Mouse (Mus musculus): ENCODE measurements at regions not wholly inside any gene's neighbourhood (a gene's known extent, or its start where the extent isn't known, plus 50 kb on each side); places are given as distances from the start of the nearest gene placed in this dataset.
"Not testable (repeated sequence)": the region's sequence is repeated elsewhere in the genome, so short reads cannot be mapped to it uniquely, and the experiment has no call there.

DNA sequence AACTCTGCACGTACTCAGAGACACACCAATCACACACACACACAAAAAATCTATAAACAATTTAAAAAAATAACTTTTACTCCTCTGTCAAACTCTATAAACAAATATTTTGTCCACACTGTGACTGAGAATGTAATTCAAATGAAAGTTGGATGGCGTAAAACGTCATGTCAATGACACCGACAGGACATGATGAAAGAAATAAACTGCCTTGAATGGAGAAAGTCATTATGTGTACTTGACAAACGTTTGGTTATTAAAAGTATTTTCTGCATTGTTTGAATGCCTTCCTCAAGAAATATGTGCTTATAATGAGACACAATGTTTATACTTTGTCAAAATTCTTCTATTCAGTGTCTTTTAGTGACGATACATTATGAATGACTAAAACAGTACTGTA, 1171.6 kb upstream of the Pcdh20 start:
- TF ChIP-seq POLR2A (IDR thresholded peaks at IDR 0.05; ENCODE audit: borderline replicate concordance, extremely low read depth, insufficient read depth, insufficient read length, poor library complexity, severe bottlenecking) (no peak), CTCF (IDR thresholded peaks at IDR 0.05; ENCODE audit: borderline replicate concordance, extremely low read depth, insufficient read depth, insufficient read length) (no peak)
- DNase-seq (ENCODE audit: low read depth): no peak

- no peak for TF ChIP-seq POLR2A (IDR thresholded peaks at IDR 0.05; ENCODE audit: borderline replicate concordance, extremely low read depth, insufficient read depth, insufficient read length, poor library complexity, severe bottlenecking)
- TF ChIP-seq CTCF (IDR thresholded peaks at IDR 0.05; ENCODE audit: borderline replicate concordance, extremely low read depth, insufficient read depth, insufficient read length): no peak
- DNase-seq (ENCODE audit: low read depth): peak; percentile 53
Measured at GRCm38 (mm10) chr14:89639322-89639721, 1168.1 kb upstream of the Pcdh20 start.

GRCm38 (mm10) chr14:89636689-89637088, 1165.5 kb upstream of the Pcdh20 start:
- peak; percentile 60 for DNase-seq (ENCODE audit: low read depth)
- no peak for TF ChIP-seq POLR2A (IDR thresholded peaks at IDR 0.05; ENCODE audit: borderline replicate concordance, extremely low read depth, insufficient read depth, insufficient read length, poor library complexity, severe bottlenecking)
- no peak for TF ChIP-seq CTCF (IDR thresholded peaks at IDR 0.05; ENCODE audit: borderline replicate concordance, extremely low read depth, insufficient read depth, insufficient read length)

- TF ChIP-seq CTCF (IDR thresholded peaks at IDR 0.05; ENCODE audit: borderline replicate concordance, extremely low read depth, insufficient read depth, insufficient read length) (no peak), POLR2A (IDR thresholded peaks at IDR 0.05; ENCODE audit: borderline replicate concordance, extremely low read depth, insufficient read depth, insufficient read length, poor library complexity, severe bottlenecking) (no peak)
- DNase-seq (ENCODE audit: low read depth): peak; percentile 36
Measured at GRCm38 (mm10) chr14:89634559-89635124, 1163.4 kb upstream of the Pcdh20 start.

DNA sequence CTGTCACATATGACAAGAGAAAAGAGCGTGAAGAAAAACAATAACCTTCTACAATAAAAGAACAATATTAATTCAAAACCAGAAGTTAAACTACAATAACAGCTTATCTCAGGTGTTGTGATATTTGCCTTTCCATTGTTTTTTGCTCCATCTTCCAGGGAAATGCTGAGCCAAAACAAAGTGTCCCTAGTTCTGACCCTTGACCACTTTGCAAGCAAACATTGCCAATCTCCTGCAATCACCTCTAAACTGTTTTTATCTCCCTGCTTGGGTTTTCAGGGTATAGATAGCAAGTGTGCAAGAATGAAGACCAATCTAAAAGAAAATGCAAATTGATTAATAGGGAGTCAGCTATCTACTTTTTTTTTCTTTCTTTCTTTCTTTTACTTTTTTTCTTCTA, 1162.5 kb upstream of the Pcdh20 start:
- no peak for DNase-seq (ENCODE audit: low read depth)
- no peak for TF ChIP-seq CTCF (IDR thresholded peaks at IDR 0.05; ENCODE audit: borderline replicate concordance, extremely low read depth, insufficient read depth, insufficient read length)
- no peak for TF ChIP-seq POLR2A (IDR thresholded peaks at IDR 0.05; ENCODE audit: borderline replicate concordance, extremely low read depth, insufficient read depth, insufficient read length, poor library complexity, severe bottlenecking)

GRCm38 (mm10) chr14:89610670-89611069, 1139.5 kb upstream of the Pcdh20 start:
- no peak for DNase-seq (ENCODE audit: low read depth)

DNA sequence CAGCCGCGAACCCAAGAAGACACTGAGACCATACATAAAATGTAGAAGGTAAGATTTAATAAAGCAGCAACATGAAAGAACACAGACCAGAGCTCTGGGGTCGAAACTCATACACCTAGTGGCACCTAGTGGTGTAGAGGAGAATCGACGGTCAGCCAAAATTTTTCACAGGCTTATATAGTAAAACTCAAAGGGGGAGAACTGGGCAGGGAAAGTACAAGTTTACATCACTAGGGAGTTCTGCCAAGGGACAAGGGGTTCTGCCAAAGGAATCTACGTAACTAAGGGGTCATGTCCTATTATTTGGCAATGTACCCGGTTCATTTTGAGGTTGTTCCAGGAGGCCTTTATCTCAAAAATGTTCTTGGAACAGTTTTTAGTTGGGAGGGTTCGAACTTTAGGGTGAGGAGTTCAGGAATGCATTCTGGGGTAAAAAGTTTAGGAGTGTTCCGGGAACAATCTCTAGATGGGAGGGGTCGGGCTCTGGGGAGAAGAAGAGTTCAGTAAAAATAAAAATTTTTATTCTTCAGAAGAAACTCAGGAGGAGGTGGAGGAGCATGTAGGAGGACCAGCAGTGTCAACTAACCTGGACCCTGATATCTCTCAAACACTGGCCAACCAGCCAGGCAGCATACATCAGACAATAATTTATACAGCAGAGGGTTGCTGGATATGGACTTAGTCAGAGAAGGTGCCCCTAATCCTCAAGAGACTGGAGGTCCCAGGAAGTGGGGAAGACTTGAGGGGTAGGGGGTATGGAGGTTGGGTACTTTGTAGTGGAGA, 1138.7 kb upstream of the Pcdh20 start:
- not testable (repeated sequence) for DNase-seq (ENCODE audit: low read depth)

More at GRCm38 (mm10) chr14:89610670-89611069, 1139.5 kb upstream of the Pcdh20 start:
- no peak for TF ChIP-seq POLR2A (IDR thresholded peaks at IDR 0.05; ENCODE audit: borderline replicate concordance, extremely low read depth, insufficient read depth, insufficient read length, poor library complexity, severe bottlenecking)
- no peak for TF ChIP-seq CTCF (IDR thresholded peaks at IDR 0.05; ENCODE audit: borderline replicate concordance, extremely low read depth, insufficient read depth, insufficient read length)

DNA sequence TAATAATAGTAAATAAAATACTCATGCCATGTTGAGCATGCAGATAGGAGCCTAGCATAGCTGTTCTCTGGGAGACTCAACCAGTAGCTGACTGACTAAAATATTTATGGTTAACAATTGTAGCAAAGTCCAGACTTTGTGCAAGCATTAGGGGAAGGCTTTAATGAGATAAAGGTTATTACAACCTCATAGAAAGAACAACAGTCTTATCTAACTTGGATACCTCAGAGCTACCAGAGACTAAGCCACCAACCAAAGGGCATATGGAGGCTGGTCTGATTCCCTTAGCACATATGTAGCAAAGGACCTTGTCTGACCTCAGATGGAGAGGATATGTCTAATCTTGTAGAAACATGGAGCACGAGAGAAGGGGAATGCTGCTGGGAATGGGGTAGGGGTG, 1136.4 kb upstream of the Pcdh20 start:
- TF ChIP-seq POLR2A (IDR thresholded peaks at IDR 0.05; ENCODE audit: borderline replicate concordance, extremely low read depth, insufficient read depth, insufficient read length, poor library complexity, severe bottlenecking): no peak
- TF ChIP-seq CTCF (IDR thresholded peaks at IDR 0.05; ENCODE audit: borderline replicate concordance, extremely low read depth, insufficient read depth, insufficient read length): no peak
- no peak for DNase-seq (ENCODE audit: low read depth)

- no peak for TF ChIP-seq POLR2A (IDR thresholded peaks at IDR 0.05; ENCODE audit: borderline replicate concordance, extremely low read depth, insufficient read depth, insufficient read length, poor library complexity, severe bottlenecking)
- TF ChIP-seq CTCF (IDR thresholded peaks at IDR 0.05; ENCODE audit: borderline replicate concordance, extremely low read depth, insufficient read depth, insufficient read length): no peak
- no peak for DNase-seq (ENCODE audit: low read depth)
Measured at GRCm38 (mm10) chr14:89597812-89598211, 1126.6 kb upstream of the Pcdh20 start.

DNA sequence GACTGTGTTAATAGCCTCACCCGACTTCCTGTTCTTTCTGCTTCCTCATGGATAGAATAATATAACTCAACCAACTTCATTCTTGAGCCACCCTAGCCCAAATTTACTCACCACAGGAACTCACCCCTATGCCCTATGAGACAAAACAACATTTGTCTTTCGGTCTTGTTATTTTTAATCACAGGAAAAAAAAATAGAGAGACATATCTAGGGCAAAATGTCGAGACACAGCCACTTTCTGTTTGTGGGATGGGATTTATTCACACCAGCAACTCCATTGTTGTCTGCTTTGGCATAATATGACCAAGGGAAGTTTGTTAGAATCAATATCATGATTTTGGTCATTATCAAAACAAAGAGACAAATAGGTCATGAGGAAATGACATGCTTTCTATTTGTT, 1102.4 kb upstream of the Pcdh20 start:
- no peak for DNase-seq (ENCODE audit: low read depth)
- no peak for TF ChIP-seq POLR2A (IDR thresholded peaks at IDR 0.05; ENCODE audit: borderline replicate concordance, extremely low read depth, insufficient read depth, insufficient read length, poor library complexity, severe bottlenecking)
- TF ChIP-seq CTCF (IDR thresholded peaks at IDR 0.05; ENCODE audit: borderline replicate concordance, extremely low read depth, insufficient read depth, insufficient read length): no peak

GRCm38 (mm10) chr14:89571703-89572102, 1100.5 kb upstream of the Pcdh20 start:
- peak; percentile 31 for DNase-seq (ENCODE audit: low read depth)
- no peak for TF ChIP-seq POLR2A (IDR thresholded peaks at IDR 0.05; ENCODE audit: borderline replicate concordance, extremely low read depth, insufficient read depth, insufficient read length, poor library complexity, severe bottlenecking)
- TF ChIP-seq CTCF (IDR thresholded peaks at IDR 0.05; ENCODE audit: borderline replicate concordance, extremely low read depth, insufficient read depth, insufficient read length): no peak

DNA sequence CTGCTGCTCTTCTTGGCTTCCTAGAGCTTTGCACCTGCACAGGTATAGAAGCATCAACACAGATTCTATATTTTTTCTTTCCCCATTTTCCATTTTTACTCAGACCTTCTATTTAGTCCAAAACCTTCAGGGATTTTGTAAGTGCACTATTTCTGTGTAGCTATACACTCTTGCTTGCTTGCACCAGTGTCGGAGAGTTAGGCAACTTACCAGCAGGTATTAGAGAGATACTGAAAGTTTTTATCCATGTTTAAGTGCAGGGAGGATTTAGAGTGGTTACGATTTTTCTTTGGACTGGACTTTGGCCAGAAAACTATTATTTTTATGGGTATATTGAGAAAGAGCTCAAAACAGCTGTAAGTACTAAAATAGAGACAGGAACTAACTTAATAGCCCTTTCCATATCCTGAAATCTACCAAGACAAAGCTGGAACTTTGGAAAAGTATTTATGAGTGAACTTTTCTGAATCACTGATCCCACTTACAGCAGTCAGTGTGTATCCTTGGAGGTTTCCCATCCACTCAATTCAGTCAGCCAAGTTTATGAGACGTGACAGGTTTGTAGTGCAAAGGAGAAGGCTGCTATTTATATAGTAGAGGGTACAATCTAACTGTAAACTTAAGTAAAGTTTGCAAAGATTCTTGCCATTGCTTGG, 1088.8 kb upstream of the Pcdh20 start:
- TF ChIP-seq POLR2A (IDR thresholded peaks at IDR 0.05; ENCODE audit: borderline replicate concordance, extremely low read depth, insufficient read depth, insufficient read length, poor library complexity, severe bottlenecking) (no peak), CTCF (IDR thresholded peaks at IDR 0.05; ENCODE audit: borderline replicate concordance, extremely low read depth, insufficient read depth, insufficient read length) (no peak)
- no peak for DNase-seq (ENCODE audit: low read depth)

Measured in brain, embryonic 14.5 days (tissue).